Mouse (Mus musculus): ENCODE measurements at regions not wholly inside any gene's neighbourhood (a gene's known extent, or its start where the extent isn't known, plus 50 kb on each side); places are given as distances from the start of the nearest gene placed in this dataset.

DNA sequence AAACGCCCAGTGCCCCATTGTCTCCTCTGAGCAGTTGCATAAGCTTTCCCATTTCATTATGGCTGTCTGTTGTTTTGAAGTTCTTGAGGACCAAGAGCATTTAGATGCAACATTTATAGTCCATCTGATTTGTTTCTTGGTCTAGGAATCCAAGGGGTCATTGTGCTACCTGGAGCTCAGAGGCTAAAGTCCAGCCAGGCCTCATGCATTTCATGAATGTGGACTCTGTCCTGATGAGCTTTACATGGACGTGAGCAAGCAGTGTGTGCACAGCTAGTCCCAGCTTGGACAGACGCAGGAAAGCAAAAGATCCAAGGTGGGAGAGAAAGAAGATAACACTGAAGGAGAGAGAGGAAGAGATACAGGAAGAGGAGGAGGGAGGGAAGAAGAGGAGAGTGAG lies 496.0 kb upstream of the 3110018I06Rik start:
- DNase-seq (no peak), ATAC-seq (no peak)
- Histone ChIP-seq H3K9ac (no peak overlapping the region), H3K27ac (ENCODE audit: low read depth, low read length) (no peak overlapping the region), H3K27me3 (ENCODE audit: insufficient read depth, low read length) (no peaks in the 10 kb centered on the region), H3K4me1 (ENCODE audit: insufficient read depth) (no peaks in the 10 kb centered on the region), H3K9me3 (ENCODE audit: low read length) (no peaks in the 10 kb centered on the region), H3K4me3 (ENCODE audit: low read depth, low read length) (no peak overlapping the region), H3K36me3 (ENCODE audit: insufficient read depth) (no peaks in the 10 kb centered on the region), H3K4me2 (ENCODE audit: low read depth) (no peak overlapping the region)
- TF ChIP-seq CTCF (IDR thresholded peaks at IDR 0.05; ENCODE audit: low read depth): no peak
- WGBS: 78% methylated on average over 3 of the region's 3 CpGs

DNA sequence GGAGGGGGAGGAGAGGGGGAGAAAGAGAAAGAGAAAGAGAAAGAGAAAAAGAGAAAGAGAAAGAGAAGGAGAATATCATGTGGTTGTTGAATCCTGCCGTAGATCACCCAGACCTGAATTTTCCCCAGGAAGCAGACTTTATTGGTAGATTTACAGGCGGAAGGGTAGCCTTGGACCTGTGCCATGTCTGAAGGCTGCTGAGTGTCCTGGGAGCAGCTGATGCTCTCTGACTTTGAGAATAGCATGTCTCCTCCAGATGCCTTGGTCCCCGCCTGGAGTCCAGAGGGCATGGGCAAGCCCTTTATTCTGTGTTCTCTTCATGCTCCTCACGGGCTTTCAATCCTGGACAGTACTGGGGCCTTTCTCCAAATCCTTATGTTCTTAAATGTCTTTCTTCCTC lies 495.4 kb upstream of the 3110018I06Rik start:
- no peak for ATAC-seq
- TF ChIP-seq CTCF (IDR thresholded peaks at IDR 0.05; ENCODE audit: low read depth): no peak
- H3K27me3 ChIP-seq (ENCODE audit: insufficient read depth, low read length): no peaks in the 10 kb centered on the region
- no peak overlapping the region for H3K4me3 ChIP-seq (ENCODE audit: low read depth, low read length)
- H3K36me3 ChIP-seq (ENCODE audit: insufficient read depth): no peaks in the 10 kb centered on the region
- H3K4me2 ChIP-seq (ENCODE audit: low read depth): no peak overlapping the region
- H3K9ac ChIP-seq: no peak overlapping the region
- no peak overlapping the region for H3K27ac ChIP-seq (ENCODE audit: low read depth, low read length)
- no peaks in the 10 kb centered on the region for H3K4me1 ChIP-seq (ENCODE audit: insufficient read depth)
- WGBS: 84% methylated on average over 4 of the region's 4 CpGs
- DNase-seq: no peak
- no peaks in the 10 kb centered on the region for H3K9me3 ChIP-seq (ENCODE audit: low read length)

DNA sequence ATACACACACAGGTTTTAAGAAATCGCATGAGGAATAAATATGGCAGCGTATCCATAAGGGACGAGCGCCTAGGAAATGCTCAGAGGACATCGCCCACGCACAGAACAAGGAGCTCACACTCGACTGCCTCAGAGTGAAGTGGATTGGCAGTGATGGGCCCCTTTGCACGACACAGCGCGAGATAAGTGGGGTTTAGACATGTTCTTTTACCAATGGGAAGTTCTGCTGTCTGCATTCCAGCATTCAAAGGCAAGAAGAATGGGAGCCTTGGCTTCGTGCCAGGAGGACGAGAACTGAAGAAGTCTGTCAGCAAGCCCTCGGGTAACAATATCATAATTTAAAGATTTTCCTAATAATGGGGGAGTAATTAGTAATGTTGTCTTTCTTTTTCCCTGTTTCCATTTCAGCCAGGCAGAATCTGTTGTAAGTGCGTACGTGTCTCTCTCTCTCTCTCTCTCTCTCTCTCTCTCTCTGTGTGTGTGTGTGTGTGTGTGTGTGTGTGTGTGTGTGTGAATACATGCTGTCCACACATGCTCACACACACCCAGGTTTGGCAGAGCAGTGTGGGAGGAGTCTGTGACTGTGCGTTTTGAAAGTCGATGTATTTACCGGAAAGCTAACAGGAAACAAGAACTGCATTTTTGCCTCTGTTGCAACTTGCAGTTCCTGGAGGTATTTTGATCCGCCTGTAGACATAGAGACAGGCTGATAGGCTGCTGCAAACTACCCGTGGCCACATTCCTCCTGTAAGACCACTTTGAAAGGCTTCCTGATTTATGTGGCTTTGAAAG lies 477.2 kb upstream of the 3110018I06Rik start:
- H3K4me2 ChIP-seq (ENCODE audit: low read depth): no peak overlapping the region
- ATAC-seq (no peak), DNase-seq (peak; percentile 68)
- no peaks in the 10 kb centered on the region for H3K36me3 ChIP-seq (ENCODE audit: insufficient read depth)
- H3K27me3 ChIP-seq (ENCODE audit: insufficient read depth, low read length): no peaks in the 10 kb centered on the region
- no peak overlapping the region for H3K9ac ChIP-seq
- WGBS: 31% methylated on average over 20 of the region's 20 CpGs
- no peaks in the 10 kb centered on the region for H3K9me3 ChIP-seq (ENCODE audit: low read length)
- H3K4me1 ChIP-seq (ENCODE audit: insufficient read depth): no peaks in the 10 kb centered on the region
- TF ChIP-seq CTCF (IDR thresholded peaks at IDR 0.05; ENCODE audit: low read depth): no peak
- H3K4me3 ChIP-seq (ENCODE audit: low read depth, low read length): no peak overlapping the region
- H3K27ac ChIP-seq (ENCODE audit: low read depth, low read length): no peak overlapping the region

DNA sequence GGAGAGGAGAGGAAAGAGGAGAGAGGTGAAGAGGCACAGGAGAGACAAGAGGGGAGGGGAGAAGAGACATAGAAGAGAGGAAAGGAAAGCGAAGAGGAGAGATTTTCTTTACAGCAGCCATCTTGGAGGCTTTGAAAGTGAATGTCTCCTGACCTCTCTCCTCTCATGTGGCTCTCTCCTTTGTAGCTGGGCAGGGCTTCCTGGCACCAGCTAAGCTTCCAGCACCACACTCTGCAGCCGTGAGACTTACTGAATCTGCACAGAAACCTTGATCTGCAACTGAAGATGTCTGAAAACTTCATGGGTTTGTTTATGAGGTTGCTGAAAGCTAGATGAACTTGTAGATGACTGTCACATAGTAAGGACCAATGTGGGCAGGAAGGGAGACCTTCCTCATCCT lies 471.6 kb upstream of the 3110018I06Rik start:
- Histone ChIP-seq H3K27me3 (ENCODE audit: insufficient read depth, low read length) (no peaks in the 10 kb centered on the region), H3K9me3 (ENCODE audit: low read length) (no peaks in the 10 kb centered on the region), H3K4me3 (ENCODE audit: low read depth, low read length) (no peak overlapping the region), H3K9ac (no peak overlapping the region), H3K4me2 (ENCODE audit: low read depth) (no peak overlapping the region), H3K4me1 (ENCODE audit: insufficient read depth) (no peaks in the 10 kb centered on the region), H3K27ac (ENCODE audit: low read depth, low read length) (no peak overlapping the region), H3K36me3 (ENCODE audit: insufficient read depth) (no peaks in the 10 kb centered on the region)
- DNase-seq (no peak), ATAC-seq (no peak)
- TF ChIP-seq CTCF (IDR thresholded peaks at IDR 0.05; ENCODE audit: low read depth): no peak
- WGBS: 91% methylated on average over 2 of the region's 2 CpGs

DNA sequence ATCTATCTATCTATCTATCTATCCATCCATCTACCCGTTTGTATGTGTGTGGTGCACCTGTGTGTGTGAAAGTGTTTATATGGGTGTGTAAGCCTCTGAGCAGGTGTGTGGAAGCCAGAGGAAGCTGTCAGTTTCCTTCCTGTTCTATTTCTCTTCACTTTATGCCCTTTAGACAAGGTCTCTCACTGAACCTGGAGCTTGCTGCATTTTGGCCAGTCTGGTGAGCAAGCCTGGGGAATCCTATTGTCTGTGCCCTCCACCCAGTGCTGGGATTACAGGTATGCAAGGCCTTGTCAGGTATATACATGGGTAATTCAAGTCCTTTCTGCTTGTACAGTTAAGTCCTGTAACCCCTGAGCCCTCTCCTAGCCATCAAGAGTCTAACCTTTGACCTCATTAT lies 466.6 kb upstream of the 3110018I06Rik start:
- Histone ChIP-seq H3K27me3 (ENCODE audit: insufficient read depth, low read length) (no peaks in the 10 kb centered on the region), H3K36me3 (ENCODE audit: insufficient read depth) (no peaks in the 10 kb centered on the region), H3K9ac (no peak overlapping the region), H3K9me3 (ENCODE audit: low read length) (no peaks in the 10 kb centered on the region), H3K27ac (ENCODE audit: low read depth, low read length) (no peak overlapping the region), H3K4me1 (ENCODE audit: insufficient read depth) (no peaks in the 10 kb centered on the region), H3K4me3 (ENCODE audit: low read depth, low read length) (no peak overlapping the region), H3K4me2 (ENCODE audit: low read depth) (no peak overlapping the region)
- WGBS: 96% methylated on average over 1 of the region's 1 CpGs
- no peak for TF ChIP-seq CTCF (IDR thresholded peaks at IDR 0.05; ENCODE audit: low read depth)
- DNase-seq (no peak), ATAC-seq (no peak)

DNA sequence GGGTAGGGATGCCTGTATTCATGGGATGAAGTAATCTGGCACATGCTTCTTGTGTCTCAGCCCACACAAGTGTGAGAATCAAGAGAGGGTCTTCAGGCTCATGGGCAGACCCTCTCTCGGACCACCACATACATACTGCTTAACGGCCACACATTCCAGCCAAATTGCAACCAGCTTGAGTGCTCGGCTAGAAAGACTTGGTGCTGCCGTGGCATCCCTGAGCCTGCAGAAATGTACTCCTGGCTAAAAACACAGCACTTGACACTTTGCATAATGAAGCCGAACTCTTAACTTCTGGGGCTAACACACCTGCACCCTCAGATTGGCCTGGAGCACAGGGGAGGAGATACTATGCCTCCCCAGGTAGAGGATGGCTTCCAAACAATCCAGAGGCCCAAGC lies 461.6 kb upstream of the 3110018I06Rik start:
- no peak for ATAC-seq
- 82% methylated on average over 5 of the region's 5 CpGs for whole genome bisulfite sequencing
- TF ChIP-seq CTCF (IDR thresholded peaks at IDR 0.05; ENCODE audit: low read depth): no peak
- H3K36me3 ChIP-seq (ENCODE audit: insufficient read depth): no peaks in the 10 kb centered on the region
- no peaks in the 10 kb centered on the region for H3K9me3 ChIP-seq (ENCODE audit: low read length)
- no peak overlapping the region for H3K4me2 ChIP-seq (ENCODE audit: low read depth)
- no peaks in the 10 kb centered on the region for H3K4me1 ChIP-seq (ENCODE audit: insufficient read depth)
- no peak for DNase-seq
- no peaks in the 10 kb centered on the region for H3K27me3 ChIP-seq (ENCODE audit: insufficient read depth, low read length)
- H3K27ac ChIP-seq (ENCODE audit: low read depth, low read length): no peak overlapping the region
- no peak overlapping the region for H3K4me3 ChIP-seq (ENCODE audit: low read depth, low read length)
- H3K9ac ChIP-seq: no peak overlapping the region

DNA sequence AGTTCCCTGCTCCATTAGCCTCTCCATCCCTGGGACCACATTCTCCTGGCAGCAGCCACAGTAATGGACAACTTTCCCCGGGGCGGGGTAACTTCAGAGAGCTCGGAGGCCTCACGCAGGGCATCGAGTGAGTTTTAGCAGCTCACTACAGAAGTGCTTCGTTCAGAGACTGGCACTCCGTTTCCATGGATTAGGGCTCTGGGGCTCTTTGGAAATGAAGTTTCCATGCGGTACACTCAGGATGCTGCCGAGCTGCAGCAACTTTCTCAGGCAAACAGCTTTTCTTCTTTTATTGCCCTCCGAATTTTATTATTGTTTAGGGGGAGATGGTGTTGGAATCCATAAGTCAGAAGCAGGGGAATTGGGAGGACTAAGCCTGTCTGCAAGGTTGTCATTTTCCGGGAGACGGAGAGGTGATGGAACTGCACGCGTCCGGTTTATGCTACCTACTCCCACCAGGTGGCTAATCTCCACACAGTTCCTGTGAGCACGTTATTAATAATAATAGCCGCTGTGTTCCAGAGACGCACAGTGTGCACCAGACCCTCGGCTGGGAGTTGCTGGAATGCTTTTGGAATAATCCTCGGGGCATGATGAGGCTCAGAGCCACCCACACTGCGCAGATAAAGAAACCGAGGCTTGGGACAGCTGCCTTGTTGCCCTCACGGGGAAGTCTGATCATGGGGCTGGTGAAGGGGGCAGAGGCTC lies 460.4 kb upstream of the 3110018I06Rik start:
- no peak overlapping the region for H3K4me3 ChIP-seq (ENCODE audit: low read depth, low read length)
- no peak overlapping the region for H3K9ac ChIP-seq
- H3K4me1 ChIP-seq (ENCODE audit: insufficient read depth): no peaks in the 10 kb centered on the region
- TF ChIP-seq CTCF (IDR thresholded peaks at IDR 0.05; ENCODE audit: low read depth): peak; percentile 20; the same call in 1 of the 2 replicates
- ATAC-seq (no peak), DNase-seq (peak; percentile 43)
- H3K27ac ChIP-seq (ENCODE audit: low read depth, low read length): no peak overlapping the region
- no peaks in the 10 kb centered on the region for H3K9me3 ChIP-seq (ENCODE audit: low read length)
- H3K27me3 ChIP-seq (ENCODE audit: insufficient read depth, low read length): no peaks in the 10 kb centered on the region
- 0 out of 2 replicates have a peak overlapping the region, but pooled peaks have one; percentile 15 for H3K4me2 ChIP-seq (ENCODE audit: low read depth)
- no peaks in the 10 kb centered on the region for H3K36me3 ChIP-seq (ENCODE audit: insufficient read depth)
- 35% methylated on average over 23 of the region's 23 CpGs for WGBS
